Mouse (Mus musculus): ENCODE measurements at regions not wholly inside any gene's neighbourhood (a gene's known extent, or its start where the extent isn't known, plus 50 kb on each side); places are given as distances from the start of the nearest gene placed in this dataset.

GRCm38 (mm10) chr17:88173354-88174032 is 108.4 kb upstream of the Fbxo11 start:
- intact Hi-C loops (cut with DNase I): no loop called here

DNA sequence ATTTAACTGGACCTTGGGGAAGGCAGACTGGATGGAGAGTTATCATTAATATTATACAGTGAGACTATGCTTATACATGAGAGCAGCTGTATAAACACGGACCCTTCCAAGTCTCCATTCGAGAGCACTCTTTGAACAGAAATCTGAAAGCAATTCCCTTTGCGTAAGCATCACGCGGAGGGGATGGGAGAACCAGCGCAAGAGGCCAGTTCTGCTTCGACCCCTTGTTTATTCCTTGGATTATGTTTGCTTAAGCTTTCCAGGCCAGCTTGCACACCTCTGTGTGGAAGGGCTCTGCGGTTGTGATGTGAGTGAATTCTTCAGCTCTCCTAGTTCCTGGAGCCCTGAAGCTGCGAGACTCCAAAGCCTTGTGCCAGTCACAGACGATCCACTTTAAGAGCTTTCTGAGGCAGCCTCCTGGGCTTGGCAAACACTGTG is 109.2 kb upstream of the Fbxo11 start:
- DNase-seq: peak; percentile 38 to 46
- intact Hi-C loops (cut with DNase I): no loop called here

More at GRCm38 (mm10) chr17:88173354-88174032, 108.4 kb upstream of the Fbxo11 start:
- no peak for DNase-seq

DNA sequence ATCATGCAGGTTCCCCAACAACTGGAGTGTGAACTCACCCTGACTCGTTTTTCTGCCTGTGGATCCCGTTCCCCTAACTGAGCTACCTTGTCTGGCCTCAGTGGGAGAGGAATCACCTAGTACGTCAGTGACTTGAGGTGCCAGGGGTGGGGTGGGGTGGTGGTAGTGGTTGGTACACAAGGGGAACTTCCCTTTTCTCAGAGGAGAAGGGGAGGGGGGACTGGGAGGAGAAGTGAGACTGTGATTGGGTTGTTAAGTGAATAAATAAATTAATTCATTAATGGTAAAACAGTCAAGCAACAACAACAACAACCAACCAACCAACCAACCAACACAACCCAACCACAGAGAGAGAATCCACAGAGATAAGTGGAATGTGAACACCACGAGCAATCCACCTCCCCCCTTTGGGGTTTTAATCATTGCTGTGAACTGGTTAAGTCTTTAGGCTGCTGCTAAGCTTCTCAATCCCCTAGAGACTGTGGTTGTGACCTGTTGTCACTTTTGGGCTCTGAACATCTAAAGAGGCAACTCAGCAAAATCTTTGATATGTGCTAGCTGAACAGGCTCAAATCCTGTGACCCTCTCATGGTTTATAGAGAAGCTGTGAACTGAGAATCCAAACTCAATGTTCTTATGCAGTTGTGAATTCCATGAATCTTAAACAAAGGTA is 111.0 kb upstream of the Fbxo11 start:
- intact Hi-C loops (cut with DNase I): no loop called here
- DNase-seq: no peak

DNA sequence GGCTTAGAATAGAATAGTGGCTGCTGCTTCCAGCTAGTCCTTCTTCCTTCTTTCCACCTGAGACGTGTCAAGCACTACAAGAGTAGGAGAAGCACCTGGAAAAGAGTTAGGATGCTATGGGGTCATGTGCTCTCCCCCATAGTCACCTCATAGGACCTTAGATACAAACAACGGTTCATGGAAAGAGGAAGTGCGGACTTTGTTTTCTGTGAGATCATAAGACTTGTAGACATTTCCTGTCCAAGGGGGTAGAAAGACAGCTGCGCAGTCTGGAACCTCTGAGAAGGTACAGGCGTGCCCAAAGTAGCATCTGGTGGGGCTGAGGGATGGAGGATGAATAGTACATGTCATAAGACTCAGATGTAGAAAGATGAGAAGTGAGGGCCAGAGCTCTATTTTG is 125.6 kb upstream of the Fbxo11 start:
- intact Hi-C loops (cut with DNase I): no loop called here
- no peak for DNase-seq

DNA sequence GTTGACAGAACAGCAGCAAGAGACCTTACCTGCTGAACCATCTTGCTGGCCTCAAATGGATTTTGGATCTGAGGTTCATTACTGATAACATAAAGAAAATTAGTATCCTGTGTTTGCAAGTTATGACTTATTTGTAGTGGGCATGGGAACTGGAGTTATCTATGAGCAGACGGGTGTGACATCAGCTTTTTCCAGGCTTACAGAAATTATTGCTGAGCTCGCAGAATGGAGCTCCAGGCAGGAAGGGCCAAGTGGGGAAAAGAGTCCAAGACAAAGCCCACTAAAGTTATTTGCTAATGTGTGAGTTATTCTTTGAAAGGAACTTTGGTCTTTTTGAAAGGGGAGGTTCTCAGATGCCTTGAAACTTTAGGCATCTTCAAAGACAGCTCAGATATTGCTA is 126.4 kb upstream of the Fbxo11 start:
- intact Hi-C loops (cut with DNase I): no loop called here
- DNase-seq: no peak

DNA sequence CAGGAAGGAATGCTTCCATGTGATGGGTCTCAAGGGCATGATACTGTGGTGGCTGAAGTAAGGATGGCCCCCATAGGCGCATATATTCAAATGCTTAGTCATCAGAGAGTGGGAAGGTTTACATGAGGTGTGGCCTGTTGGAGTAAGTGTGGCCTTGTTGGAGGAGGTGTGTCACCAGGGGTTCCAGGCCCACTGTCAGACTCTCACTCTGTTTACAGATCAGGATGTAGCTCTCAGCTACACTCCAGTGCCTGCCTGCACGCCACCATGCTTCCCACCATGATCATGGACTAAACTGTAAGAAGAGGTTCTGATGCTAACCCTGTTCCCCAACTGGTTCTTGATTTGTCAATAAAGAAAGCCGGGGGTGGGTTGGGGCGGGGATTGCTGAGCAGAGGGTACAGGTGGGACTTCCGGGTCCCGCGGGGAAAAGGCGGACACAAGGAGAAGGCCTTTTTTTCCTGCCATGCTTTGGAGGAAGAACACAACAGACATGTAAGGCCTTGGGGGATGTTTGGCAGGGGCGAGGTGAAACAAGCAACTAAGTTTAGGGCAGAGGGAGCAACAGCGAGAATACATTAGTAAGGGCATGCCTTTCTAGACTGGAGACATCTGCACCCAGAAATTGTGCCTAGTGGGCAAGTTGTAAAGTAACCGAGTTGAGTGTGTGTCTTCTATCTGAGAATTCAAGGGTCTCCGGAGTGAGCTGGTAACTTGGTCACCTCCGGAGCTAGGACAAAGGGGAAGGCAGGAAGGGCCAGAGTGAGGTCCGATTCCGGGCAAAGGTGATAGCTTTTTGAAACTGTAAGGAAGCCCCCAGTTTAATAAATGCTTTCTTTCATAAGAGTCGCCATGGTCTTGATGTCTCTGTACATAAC is 127.1 kb upstream of the Fbxo11 start:
- intact Hi-C loops (cut with DNase I): no loop called here
- DNase-seq: no peak

GRCm38 (mm10) chr17:88194693-88195092 is 129.6 kb upstream of the Fbxo11 start:
- intact Hi-C loops (cut with DNase I): no loop called here

GRCm38 (mm10) chr17:88195303-88195702 is 130.2 kb upstream of the Fbxo11 start:
- intact Hi-C loops (cut with DNase I): no loop called here

More at GRCm38 (mm10) chr17:88194693-88195092, 129.6 kb upstream of the Fbxo11 start:
- no peak for DNase-seq

GRCm38 (mm10) chr17:88195893-88196292 is 130.8 kb upstream of the Fbxo11 start:
- DNase-seq: no peak
- intact Hi-C loops (cut with DNase I): no loop called here

More at GRCm38 (mm10) chr17:88195303-88195702, 130.2 kb upstream of the Fbxo11 start:
- DNase-seq: no peak

DNA sequence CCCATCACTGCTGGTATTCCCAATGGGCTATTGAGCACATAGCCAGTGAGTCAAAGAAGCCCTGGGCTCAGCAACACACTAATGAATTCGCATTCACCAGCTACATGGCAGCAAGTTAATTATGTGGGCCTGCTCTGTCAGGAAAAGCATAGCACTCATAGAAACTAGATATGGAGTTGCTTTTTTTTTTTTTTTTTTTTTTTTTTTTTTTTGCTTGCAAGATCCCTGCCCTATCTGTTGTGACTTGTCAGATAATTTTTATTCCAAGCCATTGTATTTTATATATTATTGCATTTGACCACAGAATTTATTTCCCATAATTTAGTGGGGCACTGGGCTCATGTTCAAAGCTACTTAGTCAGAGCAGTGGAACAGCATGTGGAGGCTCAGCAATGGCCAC is 131.2 kb upstream of the Fbxo11 start:
- DNase-seq: no peak
- intact Hi-C loops (cut with DNase I): no loop called here

GRCm38 (mm10) chr17:88197381-88197780 is 132.3 kb upstream of the Fbxo11 start:
- intact Hi-C loops (cut with DNase I): no loop called here
- DNase-seq: peak; percentile 30 to 50

DNA sequence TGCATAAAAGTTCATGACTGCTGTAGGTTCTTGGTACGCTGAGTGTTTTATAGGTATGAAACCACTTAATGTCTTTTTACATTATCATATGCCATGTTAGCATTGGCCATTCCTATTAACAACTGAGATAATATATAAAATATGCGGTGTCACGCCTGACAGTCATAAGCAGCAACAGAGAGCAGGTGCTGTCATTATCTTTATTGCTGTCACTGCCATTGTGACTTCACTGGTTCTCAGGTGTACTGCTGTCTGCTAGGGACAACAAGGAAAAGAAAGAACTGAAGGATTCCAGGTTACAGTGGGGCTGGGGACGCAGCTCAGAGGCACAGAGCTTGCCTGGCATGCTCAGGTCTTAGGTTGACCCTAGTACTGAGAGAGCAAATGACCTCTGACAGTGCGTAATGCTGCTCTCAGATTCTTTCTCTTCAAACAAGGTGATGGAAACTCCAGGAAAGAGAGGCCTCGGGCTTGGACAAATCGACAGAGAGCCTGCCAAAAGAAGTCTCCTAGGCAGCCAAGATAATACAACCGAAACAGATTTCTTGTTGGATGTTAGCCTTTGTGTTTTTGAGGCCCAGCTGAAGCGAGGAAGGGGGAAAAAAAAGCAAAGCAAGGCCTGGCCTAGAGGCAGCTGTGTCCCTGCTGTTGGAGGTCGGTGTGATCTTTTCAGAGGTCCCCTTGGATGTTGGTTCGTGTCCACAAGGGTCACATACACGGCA is 136.3 kb upstream of the Fbxo11 start:
- intact Hi-C loops (cut with DNase I): no loop called here
- DNase-seq: peak in 1 of 2 experiments; percentile 12

GRCm38 (mm10) chr17:88202214-88202613 is 137.1 kb upstream of the Fbxo11 start:
- DNase-seq: no peak
- intact Hi-C loops (cut with DNase I): no loop called here

DNA sequence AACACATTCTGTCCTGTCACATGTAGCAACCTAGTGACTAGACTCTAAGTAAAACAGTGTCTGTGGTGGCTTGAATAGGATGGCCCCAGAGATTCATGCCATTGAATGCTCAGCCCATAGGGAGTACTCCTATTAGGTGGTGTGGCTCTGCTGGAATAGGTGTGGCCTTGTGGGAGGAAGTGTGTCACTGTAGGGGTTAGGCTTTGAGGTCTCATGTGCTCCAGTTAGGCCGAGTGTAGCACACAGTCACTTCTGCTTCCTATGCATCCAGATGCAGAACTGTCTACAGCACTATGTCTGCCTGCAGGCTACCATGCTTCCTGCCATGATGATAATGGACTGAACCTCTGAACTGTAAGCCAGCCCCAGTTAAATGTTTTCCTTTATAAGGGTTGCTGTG is 144.5 kb upstream of the Fbxo11 start:
- intact Hi-C loops (cut with DNase I): no loop called here
- no peak for DNase-seq

GRCm38 (mm10) chr17:88212121-88212520 is 147.0 kb upstream of the Fbxo11 start:
- intact Hi-C loops (cut with DNase I): no loop called here

GRCm38 (mm10) chr17:88214746-88215145 is 149.7 kb upstream of the Fbxo11 start:
- peak; percentile 32 to 38 for DNase-seq
- intact Hi-C loops (cut with DNase I): no loop called here

More at GRCm38 (mm10) chr17:88212121-88212520, 147.0 kb upstream of the Fbxo11 start:
- no peak for DNase-seq

DNA sequence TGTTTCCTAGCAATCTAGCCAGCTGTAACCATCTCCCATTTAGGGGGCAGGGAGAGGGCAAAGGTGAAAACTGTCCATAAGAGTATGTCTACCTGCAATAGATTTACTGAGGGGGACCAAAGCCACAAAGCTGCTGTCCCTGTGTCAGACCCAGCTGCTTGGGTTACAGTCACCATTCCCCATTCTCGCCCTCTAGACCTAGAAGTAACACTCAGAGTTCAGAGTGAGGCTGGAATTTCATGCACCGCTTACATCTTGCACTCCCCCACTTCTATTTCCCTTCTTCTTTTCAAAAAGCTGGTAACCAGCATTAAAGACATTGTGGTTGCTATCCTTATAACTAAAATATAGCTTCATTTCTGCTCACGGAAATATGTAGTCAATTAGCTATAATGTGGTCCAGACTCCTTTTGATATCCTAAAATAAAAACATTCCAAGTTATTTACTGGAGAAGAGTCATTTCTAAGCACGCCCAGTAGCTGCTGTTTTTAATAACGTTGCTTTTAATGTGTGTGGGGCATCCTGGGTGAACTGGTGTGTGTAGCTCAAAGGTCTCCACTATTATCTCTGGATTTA is 157.4 kb upstream of the Fbxo11 start:
- no peak for DNase-seq
- intact Hi-C loops (cut with DNase I): no loop called here

DNA sequence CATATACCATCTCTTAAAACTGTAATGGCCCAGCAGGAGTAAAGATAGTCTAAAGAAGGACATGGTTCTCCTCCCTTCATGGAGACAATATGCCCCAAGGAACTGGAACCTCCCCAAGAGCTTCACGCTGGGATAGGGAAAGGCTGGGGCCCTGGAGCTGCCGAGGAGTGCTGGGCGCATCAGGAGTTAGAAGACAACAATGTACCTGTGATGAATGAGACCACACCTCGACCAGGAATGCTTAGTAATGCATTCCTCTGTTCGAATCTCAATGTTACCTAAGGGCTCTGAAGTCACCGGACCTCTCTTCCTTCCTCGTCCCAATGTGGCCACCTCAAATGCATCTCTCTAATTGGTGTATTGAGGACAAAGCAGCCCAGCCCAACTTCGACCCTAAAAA is 175.4 kb upstream of the Fbxo11 start:
- DNase-seq: no peak
- intact Hi-C loops (cut with DNase I): no loop called here

- intact Hi-C loops (cut with DNase I): no loop called here
- DNase-seq: no peak
These were observed 183.5 kb upstream of the Fbxo11 start for GRCm38 (mm10) chr17:88248625-88249024.

- intact Hi-C loops (cut with DNase I): loop anchor here (1.0 kb wide), 2 partner anchors 186 to 227 kb away; no protein-coding TSS in a partner anchor
- DNase-seq: peak; percentile 67 to 76
These were observed 186.9 kb upstream of the Fbxo11 start for GRCm38 (mm10) chr17:88251949-88252521.

All from heart, postnatal 10 days (tissue).